Mouse (Mus musculus) CH12.LX (cell line): ENCODE data around the gene Bpifc. TPM values are rescaled to one million over a fixed set of nuclear protein-coding genes. Genes with fewer than 3 reads are reported as not detected.

Source experiments
- DNase-seq: peaks from one replicate; pipeline ENCODE4 v3.0.0-alpha.2; 2013; ENCODE audit errors: extremely low read depth
- H3K27ac ChIP-seq: 2 replicates; pipeline ENCODE4 v1.5.1; 2012; ENCODE audit warnings: low read depth, mild to moderate bottlenecking, control low read depth, moderate library complexity; ENCODE audit not compliant: insufficient read depth
- H3K27me3 ChIP-seq: replicated peaks from 2 replicates; pipeline ENCODE3; 2012; ENCODE audit warnings: inconsistent platforms
- H3K36me3 ChIP-seq, 2 experiments: replicated peaks in 1 of 2; 2 replicates each; pipeline versions ENCODE3 to v1.6.1; 2012; ENCODE audit warnings: inconsistent platforms in 1 of 2, low read length in 1 of 2, mild to moderate bottlenecking in 1 of 2, mixed read lengths in 1 of 2, moderate library complexity in 1 of 2; ENCODE audit not compliant: control insufficient read depth in 1 of 2, insufficient read depth in 1 of 2
- H3K4me1 ChIP-seq, 2 experiments: 2 replicates each; pipeline ENCODE4 v1.6.1; 2012; ENCODE audit warnings: inconsistent platforms in 1 of 2, moderate library complexity in 1 of 2; ENCODE audit not compliant: insufficient read depth in 2 of 2, control insufficient read depth in 1 of 2
- H3K4me2 ChIP-seq: 2 replicates; pipeline ENCODE4 v1.6.1; 2012; ENCODE audit warnings: low read depth, mild to moderate bottlenecking, control low read depth; ENCODE audit not compliant: poor library complexity, insufficient read depth, severe bottlenecking
- H3K4me3 ChIP-seq, 3 experiments: fragments of 150-350 bp in 1 of 3; sonication (generic) in 1 of 3; replicated peaks in 1 of 3; 2 replicates each; pipeline versions ENCODE3 to v1.5.1; 2011 to 2012; ENCODE audit warnings: low read depth in 2 of 3, low read length in 2 of 3, mild to moderate bottlenecking in 2 of 3, moderate library complexity in 2 of 3, control low read depth in 1 of 3, improper control_type of control experiment in 1 of 3, inconsistent platforms in 1 of 3, mixed read lengths in 1 of 3; ENCODE audit not compliant: poor library complexity in 1 of 3
- H3K79me2 ChIP-seq: replicated peaks from 2 replicates; pipeline ENCODE4 v1.6.1; 2012; ENCODE audit warnings: mild to moderate bottlenecking, moderate library complexity; ENCODE audit not compliant: control insufficient read depth, poor library complexity, insufficient read depth, severe bottlenecking; ENCODE audit errors: extremely low read depth
- H3K9ac ChIP-seq: 2 replicates; pipeline ENCODE4 v1.6.1; 2012; ENCODE audit warnings: low read depth, mild to moderate bottlenecking, control low read depth, moderate library complexity; ENCODE audit not compliant: insufficient read depth
- H3K9me3 ChIP-seq: replicated peaks from 2 replicates; pipeline ENCODE3; 2012; ENCODE audit warnings: low read length, inconsistent platforms, mixed read lengths
- BHLHE40 ChIP-seq: IDR thresholded peaks from 2 replicates; pipeline ENCODE4 v1.6.1; 2011; ENCODE audit warnings: mild to moderate bottlenecking, low read depth, low read length, improper control_type of control experiment
- CHD1 ChIP-seq: IDR thresholded peaks from 2 replicates; pipeline ENCODE4 v1.6.1; 2012; ENCODE audit warnings: low read depth, low read length, improper control_type of control experiment, inconsistent platforms
- ELF1 ChIP-seq: IDR thresholded peaks from 2 replicates; pipeline ENCODE4 v1.6.1; 2014; ENCODE audit warnings: low read depth, mild to moderate bottlenecking, inconsistent platforms, low read length, improper control_type of control experiment
- ETS1 ChIP-seq: conservative IDR thresholded peaks from 2 replicates; pipeline ENCODE4 v1.6.1; 2012; ENCODE audit warnings: low read depth, mild to moderate bottlenecking, inconsistent platforms, low read length, improper control_type of control experiment, moderate library complexity
- GABPA ChIP-seq: IDR thresholded peaks from 2 replicates; pipeline ENCODE4 v1.6.1; 2012; ENCODE audit warnings: low read depth, low read length, improper control_type of control experiment, inconsistent platforms; ENCODE audit not compliant: insufficient replicate concordance
- HCFC1 ChIP-seq: IDR thresholded peaks from 2 replicates; pipeline ENCODE4 v1.6.1; 2012; ENCODE audit warnings: low read depth, mild to moderate bottlenecking, inconsistent platforms, low read length, improper control_type of control experiment
- IRF4 ChIP-seq: IDR thresholded peaks from 2 replicates; pipeline ENCODE4 v1.6.1; 2014; ENCODE audit warnings: low read depth, mild to moderate bottlenecking, inconsistent platforms, low read length, improper control_type of control experiment
- JUN ChIP-seq: IDR thresholded peaks from 2 replicates; pipeline ENCODE4 v1.6.1; 2011; ENCODE audit warnings: low read depth, mild to moderate bottlenecking, low read length, improper control_type of control experiment, moderate library complexity; ENCODE audit not compliant: insufficient read depth
- MAFK ChIP-seq: IDR thresholded peaks from 2 replicates; pipeline ENCODE4 v1.6.1; 2011; ENCODE audit warnings: low read length, improper control_type of control experiment; ENCODE audit not compliant: insufficient replicate concordance
- MAX ChIP-seq: IDR thresholded peaks from 2 replicates; pipeline ENCODE4 v1.6.1; 2011; ENCODE audit warnings: low read length, improper control_type of control experiment
- MAZ ChIP-seq: IDR thresholded peaks from 2 replicates; pipeline ENCODE4 v1.6.1; 2012; ENCODE audit warnings: low read depth, mild to moderate bottlenecking, inconsistent platforms, low read length, improper control_type of control experiment, moderate library complexity
- MEF2A ChIP-seq: IDR thresholded peaks from 2 replicates; pipeline ENCODE4 v1.6.1; 2014; ENCODE audit warnings: low read depth, mild to moderate bottlenecking, inconsistent platforms, low read length, improper control_type of control experiment, borderline replicate concordance
- MYC ChIP-seq: IDR thresholded peaks from 2 replicates; pipeline ENCODE4 v1.6.1; 2011; ENCODE audit warnings: low read depth, mild to moderate bottlenecking, improper control_type of control experiment, low read length
- POLR2A ChIP-seq: IDR thresholded peaks from 2 replicates; pipeline ENCODE4 v1.6.1; 2011; ENCODE audit warnings: low read depth, mild to moderate bottlenecking, improper control_type of control experiment, low read length
- RAD21 ChIP-seq: IDR thresholded peaks from 2 replicates; pipeline ENCODE4 v1.6.1; 2011; ENCODE audit warnings: low read depth, mild to moderate bottlenecking, low read length, improper control_type of control experiment, moderate library complexity
- RCOR1 ChIP-seq: conservative IDR thresholded peaks from 2 replicates; pipeline ENCODE4 v1.6.1; 2012; ENCODE audit warnings: low read depth, mild to moderate bottlenecking, inconsistent platforms, low read length, improper control_type of control experiment
- SIN3A ChIP-seq: IDR thresholded peaks from 2 replicates; pipeline ENCODE4 v1.6.1; 2012; ENCODE audit warnings: low read length, improper control_type of control experiment, inconsistent platforms
- SMC3 ChIP-seq: IDR thresholded peaks from 2 replicates; pipeline ENCODE4 v1.6.1; 2011; ENCODE audit warnings: low read depth, low read length, improper control_type of control experiment
- UBTF ChIP-seq: IDR thresholded peaks from 2 replicates; pipeline ENCODE4 v1.6.1; 2012; ENCODE audit warnings: low read depth, mild to moderate bottlenecking, inconsistent platforms, low read length, improper control_type of control experiment, moderate library complexity
- USF1 ChIP-seq: IDR thresholded peaks from 2 replicates; pipeline ENCODE4 v1.6.1; 2014; ENCODE audit warnings: low read depth, mild to moderate bottlenecking, inconsistent platforms, low read length, improper control_type of control experiment
- USF2 ChIP-seq: conservative IDR thresholded peaks from 2 replicates; pipeline ENCODE4 v1.6.1; 2011; ENCODE audit warnings: low read depth, low read length, improper control_type of control experiment
- ZC3H11A ChIP-seq: IDR thresholded peaks from 2 replicates; pipeline ENCODE4 v1.6.1; 2012; ENCODE audit warnings: low read depth, mild to moderate bottlenecking, inconsistent platforms, low read length, improper control_type of control experiment
- ZKSCAN1 ChIP-seq: IDR thresholded peaks from 2 replicates; pipeline ENCODE4 v1.6.1; 2012; ENCODE audit warnings: low read depth, inconsistent platforms, low read length, improper control_type of control experiment, borderline replicate concordance
- ZMIZ1 ChIP-seq: IDR thresholded peaks from 2 replicates; pipeline ENCODE4 v1.6.1; 2012; ENCODE audit warnings: low read depth, mild to moderate bottlenecking, inconsistent platforms, low read length, improper control_type of control experiment
- dilution Hi-C: fragments of 300-500 bp; cut with MboI; formaldehyde crosslinking; loops from 2 replicates; pipeline ENCODE4 v1.14.3; 2020; ENCODE audit warnings: low sequenced_read_pairs; ENCODE audit not compliant: extremely low pct_unique_long_range_greater_than_20kb, extremely low pct_ligation_motif_present
- in situ Hi-C: fragments of 300-500 bp; cut with MboI; formaldehyde crosslinking; loops from 3 replicates; pipeline ENCODE4 v1.14.3; 2019; ENCODE audit warnings: low sequenced_read_pairs, low pct_ligation_motif_present, low pct_unique_long_range_greater_than_20kb, mixed read lengths
- polyA plus RNA-seq: library from polyadenylated mRNA; unstranded; fragments of >175 nt; gene quantifications from 2 replicates; pipeline ENCODE4 v1.2.1, GENCODE M21; 2012; ENCODE audit warnings: low read depth; ENCODE audit not compliant: insufficient read length
- total RNA-seq, 2 experiments: library from RNA; depleted of rRNA; stranded (reverse); fragments of 300-350 nt in 1 of 2; fragments of >200 nt in 1 of 2; gene quantifications; 2 replicates each; pipeline ENCODE4 v1.2.3; 2012 to 2014

Bpifc gene
- total and polyA plus RNA-seq, 3 experiments: not detected

DNA sequence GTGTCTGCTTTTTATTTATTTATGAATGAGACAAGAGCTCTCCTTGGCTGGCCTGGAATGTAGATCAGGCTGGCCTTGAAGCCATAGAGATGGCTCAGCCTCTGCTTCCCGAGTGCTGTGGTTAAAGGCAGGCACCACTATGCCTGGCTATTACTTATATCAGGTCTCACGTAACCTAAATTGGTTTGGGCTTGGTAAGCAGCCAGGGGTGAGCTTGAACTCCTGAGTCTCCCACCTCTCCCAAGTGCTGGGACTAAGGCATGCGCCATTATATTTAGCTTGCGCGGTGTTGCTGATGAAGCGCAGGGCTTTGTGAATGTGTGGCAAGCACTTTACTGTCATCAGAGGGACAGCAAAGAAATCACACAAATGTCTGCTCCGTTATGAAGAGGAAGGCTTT, 6.1 kb upstream of the Bpifc start:
- Histone ChIP-seq H3K36me3 (no peaks in the 10 kb centered on the region), H3K4me2 (no peak overlapping the region), H3K27me3 (peaks cover 3% of the 10 kb centered on the region), H3K9ac (no peak overlapping the region), H3K27ac (no peak overlapping the region)
- DNase-seq: no peak
- dilution Hi-C loops: no loop called here
- TF ChIP-seq UBTF: no peak
- TF ChIP-seq RAD21: no peak
- no peak for TF ChIP-seq MAX
- TF ChIP-seq HCFC1: no peak
- TF ChIP-seq GABPA: no peak
- TF ChIP-seq JUN: no peak
- no peak for TF ChIP-seq BHLHE40
- TF ChIP-seq ZKSCAN1: no peak
- TF ChIP-seq USF2: no peak
- no peak for TF ChIP-seq MAFK
- no peak for TF ChIP-seq ETS1
- TF ChIP-seq SIN3A: no peak
- no peak for TF ChIP-seq ZC3H11A
- TF ChIP-seq, all 38 proteins: peak for 0
- in situ Hi-C loops: no loop called here
- Histone ChIP-seq H3K4me1 (peaks cover 0 to 15% of the 10 kb centered on the region in 2 experiments; a peak in 2 of 4 replicates), H3K9me3 (no peaks in the 10 kb centered on the region), H3K79me2 (no peaks in the 10 kb centered on the region; the same call in 1 of the 2 replicates), H3K4me3 (no peak overlapping the region)

- Histone ChIP-seq H3K4me3 (no peak overlapping the region), H3K4me1 (no peaks in the 10 kb centered on the region), H3K36me3 (no peaks in the 10 kb centered on the region), H3K79me2 (no peaks in the 10 kb centered on the region), H3K9ac (no peak overlapping the region), H3K27ac (no peak overlapping the region), H3K4me2 (no peak overlapping the region), H3K9me3 (no peaks in the 10 kb centered on the region), H3K27me3 (peaks cover 7% of the 10 kb centered on the region)
- dilution Hi-C loops (no loop called here), in situ Hi-C loops (no loop called here)
- no peak for DNase-seq
- TF ChIP-seq CHD1: no peak
- no peak for TF ChIP-seq MAZ
- no peak for TF ChIP-seq ZC3H11A
- TF ChIP-seq ZKSCAN1: no peak
- TF ChIP-seq USF1: no peak
- TF ChIP-seq ELF1: no peak
- no peak for TF ChIP-seq MEF2A
- no peak for TF ChIP-seq MYC
- TF ChIP-seq USF2: no peak
- no peak for TF ChIP-seq ZMIZ1
- no peak for TF ChIP-seq BHLHE40
- TF ChIP-seq MAFK: no peak
- no peak for TF ChIP-seq RCOR1
- no peak for TF ChIP-seq UBTF
- no peak for TF ChIP-seq POLR2A
- no peak for TF ChIP-seq GABPA
- TF ChIP-seq SMC3: no peak
- no peak for TF ChIP-seq HCFC1
- TF ChIP-seq IRF4: no peak
- TF ChIP-seq MAX: no peak
Measured at GRCm38 (mm10) chr10:86011172-86011571, 523 bp downstream of the Bpifc start.
